Mouse (Mus musculus) bone marrow macrophage, adult 2 months (primary cell): Measurements from ENCODE around the gene Rap1b.

Source experiments
- CTCF ChIP-seq: IDR thresholded peaks from 2 replicates; pipeline ENCODE4 v1.5.1; 2012; ENCODE audit warnings: low read depth, mild to moderate bottlenecking, low read length, moderate library complexity
- POLR2A ChIP-seq: IDR thresholded peaks from 2 replicates; pipeline ENCODE4 v1.6.1; 2012; ENCODE audit warnings: mild to moderate bottlenecking, low read depth, low read length, borderline replicate concordance

DNA sequence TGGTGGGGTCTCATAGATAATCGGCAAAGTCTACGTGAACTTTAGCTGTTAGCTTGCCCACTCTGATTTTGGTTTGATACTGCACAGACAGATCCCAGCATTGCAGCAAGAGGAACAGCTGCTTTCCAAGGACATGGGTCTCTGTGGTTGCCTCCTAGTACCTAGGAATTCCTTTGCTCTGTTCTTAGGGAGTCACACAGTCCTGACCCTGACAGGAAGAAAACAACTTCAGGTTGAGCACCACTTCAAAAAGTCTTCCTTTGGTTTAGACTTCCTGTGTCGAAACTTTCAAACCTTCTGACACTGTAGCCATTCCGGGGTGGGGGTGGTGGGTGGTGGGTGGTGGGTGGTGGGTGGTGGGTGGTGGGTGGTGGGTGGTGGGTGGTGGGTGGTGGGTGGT lies 18.4 kb upstream of the Rap1b start:
- TF ChIP-seq POLR2A (no peak), CTCF (no peak)
